In genomic region chr15:77202223-77202622, GRCm38 (mm10) we compare ENCODE assay signal across 9 mouse cellular contexts.
DNase-seq lines count a peak whose midpoint lies in the region; ATAC-seq lines count a peak whose summit lies in the region.
"Had no signal": no experiment of that assay in that cellular context is flagged by ENCODE, and none has a peak within 500 bp of the region (broad histone marks: within the 10 kb centered on the region; RNA-seq: fewer than 3 reads in every experiment).

No protein-coding gene starts in this region.

- no peaks in the 10 kb centered on the region for H3K27me3 ChIP-seq in heart, embryonic 14.5 days (ENCODE audit: control insufficient read depth, insufficient read depth, low read length)
- H3K27me3 ChIP-seq in limb, embryonic 11.5 days (ENCODE audit: control insufficient read depth, insufficient read depth, low read length), result no peaks in the 10 kb centered on the region
- no peaks in the 10 kb centered on the region for H3K27me3 ChIP-seq in neural tube, embryonic 13.5 days
- H3K27me3 ChIP-seq: midbrain, embryonic 12.5 days had no signal

- intact Hi-C loops in left cerebral cortex, postnatal 36 days (cut with DNase I), result no loop called here

- H3K4me2 ChIP-seq in heart, embryonic 14.5 days (ENCODE audit: low read length), result peak overlapping the region; percentile 61
- H3K4me2 ChIP-seq in limb, embryonic 11.5 days (ENCODE audit: low read depth, severe bottlenecking), result no peak overlapping the region; the same call in 1 of the 2 replicates
- no peak overlapping the region for H3K4me2 ChIP-seq in neural tube, embryonic 13.5 days
- H3K4me2 ChIP-seq: midbrain, embryonic 12.5 days had no signal

- peak overlapping the region; percentile 82 for H3K27ac ChIP-seq in brown adipose tissue, adult 24 weeks (replicated peaks; ENCODE audit: low read depth, low read length)
- H3K27ac ChIP-seq in heart, embryonic 14.5 days (replicated peaks in 1 of 2; ENCODE audit: control insufficient read depth in 1 of 2, insufficient read depth in 1 of 2, low read depth in 2 of 2, low read length in 2 of 2), result peak overlapping the region; percentile 72 to 84
- H3K27ac ChIP-seq in limb, embryonic 11.5 days (replicated peaks; ENCODE audit: low read depth, low read length), result peak overlapping the region; percentile 24; the same call in 1 of the 2 replicates
- H3K27ac ChIP-seq in neural tube, embryonic 13.5 days (replicated peaks), result 0 out of 2 replicates have a peak overlapping the region, but pooled peaks have one; percentile 29

- ATAC-seq in heart, embryonic 14.5 days (ENCODE audit: insufficient number of reproducible peaks, insufficient read depth, low FRiP score, low read depth), result no peak
- 0 out of 2 replicates have a peak, but pooled peaks have one; percentile 54 for ATAC-seq in limb, embryonic 11.5 days (ENCODE audit: insufficient number of reproducible peaks, low FRiP score, low TSS enrichment, low read depth)
- no peak for ATAC-seq in neural tube, embryonic 13.5 days (ENCODE audit: low read depth)

- H3K36me3 ChIP-seq in heart, embryonic 14.5 days (ENCODE audit: control insufficient read depth, insufficient read depth, low read length), result peaks cover 3% of the 10 kb centered on the region; the same call in 1 of the 2 replicates
- no peaks in the 10 kb centered on the region for H3K36me3 ChIP-seq in limb, embryonic 11.5 days (ENCODE audit: control insufficient read depth, insufficient read depth, low read length)
- no peaks in the 10 kb centered on the region for H3K36me3 ChIP-seq in neural tube, embryonic 13.5 days
- H3K36me3 ChIP-seq: midbrain, embryonic 12.5 days had no signal

- 9% methylated on average over 2 of the region's 2 CpGs for WGBS in heart, embryonic 14.5 days
- 7% methylated on average over 2 of the region's 2 CpGs for WGBS in limb, embryonic 11.5 days
- WGBS in neural tube, embryonic 13.5 days, result 36% methylated on average over 2 of the region's 2 CpGs

- peaks cover 18% of the 10 kb centered on the region for H3K4me1 ChIP-seq in brown adipose tissue, adult 24 weeks (ENCODE audit: control insufficient read depth, insufficient read depth, insufficient read length, low read length)
- peaks cover 23 to 61% of the 10 kb centered on the region in 2 experiments for H3K4me1 ChIP-seq in heart, embryonic 14.5 days (ENCODE audit: control insufficient read depth in 2 of 2, insufficient read depth in 2 of 2, low read length in 2 of 2)
- H3K4me1 ChIP-seq in limb, embryonic 11.5 days (ENCODE audit: control insufficient read depth, insufficient read depth, low read length), result peaks cover 38% of the 10 kb centered on the region
- peaks cover 35% of the 10 kb centered on the region for H3K4me1 ChIP-seq in neural tube, embryonic 13.5 days (replicated peaks)

- 0 out of 2 replicates have a peak overlapping the region, but pooled peaks have one; percentile 26 for H3K4me3 ChIP-seq in brown adipose tissue, adult 24 weeks (ENCODE audit: insufficient read depth, low read depth, low read length)
- H3K4me3 ChIP-seq in heart, embryonic 14.5 days (ENCODE audit: control insufficient read depth in 1 of 2, insufficient read depth in 1 of 2, low read depth in 1 of 2, low read length in 2 of 2), result peak overlapping the region; percentile 3 to 8; a peak in 3 of 4 replicates
- H3K4me3 ChIP-seq in limb, embryonic 11.5 days (ENCODE audit: low read depth, low read length), result no peak overlapping the region
- H3K4me3 ChIP-seq in neural tube, embryonic 13.5 days, result no peak overlapping the region
- H3K4me3 ChIP-seq: midbrain, embryonic 12.5 days had no signal

- H3K9me3 ChIP-seq in heart, embryonic 14.5 days (ENCODE audit: control insufficient read depth, low read length), result no peaks in the 10 kb centered on the region
- H3K9me3 ChIP-seq in limb, embryonic 11.5 days (ENCODE audit: control insufficient read depth, low read length), result no peaks in the 10 kb centered on the region
- no peaks in the 10 kb centered on the region for H3K9me3 ChIP-seq in neural tube, embryonic 13.5 days
- H3K9me3 ChIP-seq: midbrain, embryonic 12.5 days had no signal

- DNase-seq in ZHBTc4 (ENCODE audit: low read depth, low spot score), result peak; percentile 89
- peak; percentile 88 for DNase-seq in limb, embryonic 11.5 days (ENCODE audit: low spot score)
- DNase-seq in layer of hippocampus, postnatal 25 days (ENCODE audit: extremely low spot score in 1 of 2, low spot score in 1 of 2), result no peak
- DNase-seq in layer of hippocampus, adult 9-11 months, result no peak
- no peak for DNase-seq in left cerebral cortex, postnatal 36 days (ENCODE audit: low spot score in 2 of 2)

- peak overlapping the region; percentile 31; the same call in 1 of the 2 replicates for H3K9ac ChIP-seq in heart, embryonic 14.5 days (ENCODE audit: low read length)
- no peak overlapping the region for H3K9ac ChIP-seq in limb, embryonic 11.5 days (ENCODE audit: low read length)
- H3K9ac ChIP-seq in neural tube, embryonic 13.5 days, result no peak overlapping the region
- H3K9ac ChIP-seq: midbrain, embryonic 12.5 days had no signal

Comparison
In these comparisons a context has a peak if more than half of its experiments do, and no peak if none do; other contexts are left out.
1. DNase-seq: peak in ZHBTc4 (single experiment) and limb, embryonic 11.5 days (single experiment); none in layer of hippocampus, postnatal 25 days (0 of 2), layer of hippocampus, adult 9-11 months (single experiment) and left cerebral cortex, postnatal 36 days (0 of 2).
2. H3K27ac ChIP-seq: peak in every context shown above with its lines; median percentile 82 in brown adipose tissue, adult 24 weeks; 78 in heart, embryonic 14.5 days; 29 in neural tube, embryonic 13.5 days; 24 in limb, embryonic 11.5 days.
3. H3K4me3 ChIP-seq: peak in brown adipose tissue, adult 24 weeks (single experiment) and heart, embryonic 14.5 days (2 of 2); none in limb, embryonic 11.5 days (single experiment) and neural tube, embryonic 13.5 days (single experiment).